Mouse (Mus musculus): ENCODE data around the gene Adcy1. TPM values are rescaled to one million over a fixed set of nuclear protein-coding genes. Genes with fewer than 3 reads are reported as not detected.

Gene Adcy1
- polyA plus RNA-seq (2015; fragmentation: Illumina TruSeq; extraction: RNeasy Lipid Tissue Mini Kit (QIAGEN cat#74804); ENCODE audit: insufficient read depth, low replicate concordance), result 1.4 TPM

GRCm38 (mm10) chr11:7063001-7063584 lies at the start of gene Adcy1:
Gene Adcy1 (plus strand): TSS chr11:7063489.

DNA sequence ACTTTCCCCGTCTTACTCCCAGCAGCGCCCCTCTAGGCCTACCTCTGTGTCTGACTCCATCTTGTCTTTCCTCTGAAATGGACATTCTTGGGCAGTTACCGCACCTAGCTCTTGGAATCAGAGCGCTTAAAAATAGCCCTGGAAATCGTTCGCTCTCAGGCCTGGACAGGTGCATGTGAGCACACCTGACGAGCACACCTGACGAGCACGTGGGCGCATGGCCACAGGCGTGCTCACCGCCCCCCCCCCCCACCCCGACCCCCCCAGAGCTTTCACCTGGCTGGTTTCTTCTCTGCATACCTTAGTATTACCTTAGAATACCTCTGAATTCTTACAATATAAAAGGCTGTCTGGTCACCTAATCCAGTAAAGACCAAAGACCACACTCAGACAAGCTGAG lies 125.2 kb downstream of the Adcy1 start, which contains the start of gene Gm11985:
Gene Gm11985, minus strand, starts transcription at position 101 of the 400 bp plus-strand sequence.

DNA sequence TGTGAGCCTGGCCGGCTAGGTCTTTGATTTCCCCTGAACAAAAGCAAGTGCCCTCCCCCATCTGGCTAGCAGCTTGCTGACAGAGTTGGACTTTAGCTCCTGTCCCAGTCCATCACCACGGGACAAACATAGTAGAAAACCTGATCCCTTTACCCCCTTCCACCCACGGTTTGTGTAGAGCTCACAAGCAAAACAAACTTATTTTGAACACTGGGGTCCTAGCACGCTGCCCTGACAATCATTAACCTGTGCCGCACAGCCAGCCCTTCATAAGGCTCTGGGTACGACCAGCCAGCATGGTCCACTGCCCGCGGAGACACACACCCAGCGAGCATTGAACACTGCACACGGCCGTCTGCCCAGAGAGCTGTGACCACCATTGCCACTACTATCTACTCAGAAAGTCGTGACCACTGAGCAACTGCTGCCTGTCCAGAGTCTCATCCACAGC lies 134.2 kb downstream of the Adcy1 start, which contains the start of gene Igfbp1:
Gene Igfbp1, plus strand, starts transcription at position 292 of the 451 bp plus-strand sequence.

GRCm38 (mm10) chr11:7213501-7214341 lies 150.4 kb downstream of the Adcy1 start, which contains the start of gene Igfbp3:
Gene Igfbp3 (minus strand): TSS chr11:7213923.

Other genes with a start within 250 kb of the Adcy1 start
- gene Gm11983, start 225.8 kb upstream of the Adcy1 start, polyA plus RNA-seq (2015; fragmentation: Illumina TruSeq; extraction: RNeasy Lipid Tissue Mini Kit (QIAGEN cat#74804); ENCODE audit: insufficient read depth, low replicate concordance), result not detected
- gene Gm11985, start 125.1 kb downstream of the Adcy1 start, polyA plus RNA-seq (2015; fragmentation: Illumina TruSeq; extraction: RNeasy Lipid Tissue Mini Kit (QIAGEN cat#74804); ENCODE audit: insufficient read depth, low replicate concordance), result not detected
- gene Igfbp1, start 134.3 kb downstream of the Adcy1 start, polyA plus RNA-seq (2015; fragmentation: Illumina TruSeq; extraction: RNeasy Lipid Tissue Mini Kit (QIAGEN cat#74804); ENCODE audit: insufficient read depth, low replicate concordance), result not detected
- 213 TPM for gene Igfbp3, start 150.4 kb downstream of the Adcy1 start, polyA plus RNA-seq (2015; fragmentation: Illumina TruSeq; extraction: RNeasy Lipid Tissue Mini Kit (QIAGEN cat#74804); ENCODE audit: insufficient read depth, low replicate concordance)

Data from spleen, adult 10 weeks (tissue).